Mouse (Mus musculus) lung, postnatal 0 days (tissue): ENCODE results near the gene Olfr544. TPM values are rescaled to one million over a fixed set of nuclear protein-coding genes. Genes with fewer than 3 reads are reported as not detected.
"Not testable (repeated sequence)": the region's sequence is repeated elsewhere in the genome, so short reads cannot be mapped to it uniquely, and the experiment has no call there.

Experiments used
- ATAC-seq: fragments of 200-750 bp; cut with Nextera tagmentation; 2 replicates; pipeline ENCODE4 v1.8.0; 2017; ENCODE audit warnings: moderate library complexity
- DNase-seq: peaks from one replicate; pipeline ENCODE4 v3.0.0-alpha.2; 2016; ENCODE audit warnings: low spot score
- H3K27ac ChIP-seq: fragments of 300-500 bp; sonication (generic); 2 replicates; pipeline ENCODE4 v1.5.1; 2014; ENCODE audit warnings: antibody characterized with exemption, mild to moderate bottlenecking, low read length, mixed read lengths
- H3K27me3 ChIP-seq: fragments of 300-500 bp; sonication (generic); replicated peaks from 2 replicates; pipeline ENCODE4 v1.6.1; 2014; ENCODE audit warnings: low read length, mixed read lengths; ENCODE audit not compliant: insufficient read depth
- H3K36me3 ChIP-seq: fragments of 300-500 bp; sonication (generic); 2 replicates; pipeline ENCODE4 v1.6.1; 2014; ENCODE audit warnings: low read length, mixed read lengths; ENCODE audit not compliant: insufficient read depth
- H3K4me1 ChIP-seq: fragments of 300-500 bp; sonication (generic); 2 replicates; pipeline ENCODE4 v1.6.1; 2014; ENCODE audit warnings: antibody characterized with exemption, low read depth, low read length, mixed read lengths; ENCODE audit not compliant: insufficient read depth
- H3K4me2 ChIP-seq: fragments of 300-500 bp; sonication (generic); replicated peaks from 2 replicates; pipeline ENCODE4 v1.6.1; 2014; ENCODE audit warnings: low read depth, mild to moderate bottlenecking, low read length, moderate library complexity, mixed read lengths
- H3K4me3 ChIP-seq: fragments of 300-500 bp; sonication (generic); 2 replicates; pipeline ENCODE4 v1.5.1; 2014; ENCODE audit warnings: low read depth, low read length
- H3K9ac ChIP-seq: fragments of 300-500 bp; sonication (generic); replicated peaks from 2 replicates; pipeline ENCODE4 v1.6.1; 2014; ENCODE audit warnings: low read depth, mild to moderate bottlenecking
- H3K9me3 ChIP-seq: fragments of 300-500 bp; sonication (generic); 2 replicates; pipeline ENCODE4 v1.6.1; 2016; ENCODE audit warnings: low read length, mixed read lengths
- CTCF ChIP-seq: IDR thresholded peaks from 2 replicates; pipeline ENCODE4 v1.5.1; 2016; ENCODE audit warnings: antibody characterized with exemption, mild to moderate bottlenecking
- EP300 ChIP-seq: IDR thresholded peaks from 2 replicates; pipeline ENCODE4 v1.6.1; 2016; ENCODE audit warnings: antibody characterized with exemption, mild to moderate bottlenecking, control low read depth
- WGBS: fragments of 180-500 bp; shearing (Covaris S2); extraction: QIAGEN DNeasy Blood & Tissue Kit; methylation state at CpG from one replicate; pipeline ENCODE4 v1.1.7; 2014; 5-methylcytosine and 5-hydroxymethylcytosine counted together
- polyA plus RNA-seq: library from polyadenylated mRNA; unstranded; fragments of >200 nt; fragmentation: Nextera tagmentation; extraction: Ambion mirVana; gene quantifications from 2 replicates; pipeline ENCODE4 v1.2.1, GENCODE M21; 2015

The Olfr544 gene
- polyA plus RNA-seq, 1 experiment from 2014 or later = not detected

- H3K9ac ChIP-seq = no peak overlapping the region
- no peaks in the 10 kb centered on the region for H3K9me3 ChIP-seq
- no peaks in the 10 kb centered on the region for H3K27me3 ChIP-seq
- H3K4me3 ChIP-seq = no peak overlapping the region
- H3K4me2 ChIP-seq = no peak overlapping the region
- no peaks in the 10 kb centered on the region for H3K36me3 ChIP-seq
- no peak overlapping the region for H3K27ac ChIP-seq
- DNase-seq (no peak), ATAC-seq (no peak)
- H3K4me1 ChIP-seq = no peaks in the 10 kb centered on the region
- no peak for TF ChIP-seq EP300
- no peak for TF ChIP-seq CTCF
- 46% methylated on average over 5 of the region's 5 CpGs for WGBS
Measured at GRCm38 (mm10) chr7:102501986-102502385, 13.9 kb upstream of the Olfr544 start.

- H3K9ac ChIP-seq = no peak within 1 kb of the TSS
- no peaks in the 10 kb centered on the region for H3K36me3 ChIP-seq
- TF ChIP-seq CTCF (no peak), EP300 (no peak)
- no peak within 1 kb of the TSS for H3K27ac ChIP-seq
- H3K4me1 ChIP-seq = no peaks in the 10 kb centered on the region
- DNase-seq (no peak), ATAC-seq (no peak)
- 59% methylated on average over 3 of the region's 3 CpGs for WGBS
- H3K9me3 ChIP-seq = no peaks in the 10 kb centered on the region
- no peak within 1 kb of the TSS for H3K4me2 ChIP-seq
- H3K4me3 ChIP-seq = no peak within 1 kb of the TSS
- H3K27me3 ChIP-seq = no peaks in the 10 kb centered on the region
Measured at GRCm38 (mm10) chr7:102499473-102499872, 11.4 kb upstream of the Olfr544 start, which contains the start of gene Olfr545. Gene Olfr545, minus strand, starts transcription at chr7:102499573.

- not testable (repeated sequence) for H3K9ac ChIP-seq, H3K4me1 ChIP-seq, H3K27me3 ChIP-seq, DNase-seq, H3K4me2 ChIP-seq, H3K4me3 ChIP-seq, H3K9me3 ChIP-seq, H3K36me3 ChIP-seq, H3K27ac ChIP-seq, ATAC-seq
- 44% methylated on average over 5 of the region's 7 CpGs for WGBS
Measured at GRCm38 (mm10) chr7:102494416-102494815, 6.3 kb upstream of the Olfr544 start.

GRCm38 (mm10) chr7:102486105-102486504 lies 2.0 kb downstream of the Olfr544 start:
- Histone ChIP-seq H3K36me3 (no peaks in the 10 kb centered on the region), H3K9me3 (no peaks in the 10 kb centered on the region), H3K27ac (no peak overlapping the region), H3K4me3 (no peak overlapping the region), H3K9ac (no peak overlapping the region), H3K4me2 (no peak overlapping the region), H3K27me3 (no peaks in the 10 kb centered on the region), H3K4me1 (peaks cover 3% of the 10 kb centered on the region; the same call in 1 of the 2 replicates)
- ATAC-seq (no peak), DNase-seq (no peak)
- no peak for TF ChIP-seq CTCF
- TF ChIP-seq EP300 = no peak
- 29% methylated on average over 1 of the region's 1 CpGs for WGBS

- not testable (repeated sequence) for H3K27ac ChIP-seq, H3K4me1 ChIP-seq, DNase-seq, H3K9me3 ChIP-seq, H3K4me3 ChIP-seq, H3K27me3 ChIP-seq, H3K4me2 ChIP-seq, ATAC-seq, H3K9ac ChIP-seq, H3K36me3 ChIP-seq
- 71% methylated on average over 6 of the region's 8 CpGs for WGBS
Measured at GRCm38 (mm10) chr7:102484766-102485165, 3.3 kb downstream of the Olfr544 start.

- no peak for TF ChIP-seq CTCF
- peak; percentile 65; the same call in 1 of the 2 replicates for TF ChIP-seq EP300
- 43% methylated on average over 2 of the region's 2 CpGs for WGBS
- DNase-seq (peak; percentile 43), ATAC-seq (peak; percentile 70)
- Histone ChIP-seq H3K4me1 (peaks cover 11% of the 10 kb centered on the region), H3K9me3 (no peaks in the 10 kb centered on the region), H3K36me3 (no peaks in the 10 kb centered on the region), H3K9ac (no peak overlapping the region), H3K27me3 (no peaks in the 10 kb centered on the region), H3K27ac (no peak overlapping the region), H3K4me2 (no peak overlapping the region), H3K4me3 (no peak overlapping the region)
Measured at GRCm38 (mm10) chr7:102483665-102484064, 4.4 kb downstream of the Olfr544 start.

GRCm38 (mm10) chr7:102481579-102481978 lies 6.5 kb downstream of the Olfr544 start, which contains the start of gene Olfr543:
Gene Olfr543, minus strand, starts transcription at chr7:102481679.
- no peaks in the 10 kb centered on the region for H3K27me3 ChIP-seq
- no peak for DNase-seq
- H3K36me3 ChIP-seq = no peaks in the 10 kb centered on the region
- no peak within 1 kb of the TSS for H3K9ac ChIP-seq
- WGBS = 82% methylated on average over 4 of the region's 4 CpGs
- peaks cover 11% of the 10 kb centered on the region for H3K4me1 ChIP-seq
- H3K4me2 ChIP-seq = no peak within 1 kb of the TSS
- no peak for ATAC-seq
- no peaks in the 10 kb centered on the region for H3K9me3 ChIP-seq
- TF ChIP-seq CTCF = no peak
- no peak for TF ChIP-seq EP300
- H3K27ac ChIP-seq = no peak within 1 kb of the TSS
- H3K4me3 ChIP-seq = no peak within 1 kb of the TSS
